Mouse (Mus musculus): ENCODE data around the gene Banp. TPM values are rescaled to one million over a fixed set of nuclear protein-coding genes. Genes with fewer than 3 reads are reported as not detected.

Banp gene
- polyA plus RNA-seq, 1 experiment from 2014 or later: 9.4 TPM

- H3K36me3 ChIP-seq (ENCODE audit: control insufficient read depth, insufficient read depth): no peaks in the 10 kb centered on the region
- peak; percentile 46; the same call in 1 of the 2 replicates for ATAC-seq
- no peaks in the 10 kb centered on the region for H3K27me3 ChIP-seq (replicated peaks; ENCODE audit: control insufficient read depth, insufficient read depth, low read length)
- peak overlapping the region; percentile 14; the same call in 1 of the 2 replicates for H3K4me2 ChIP-seq (replicated peaks; ENCODE audit: low read depth)
- H3K4me1 ChIP-seq (replicated peaks; ENCODE audit: control insufficient read depth, insufficient read depth, low read length): no peaks in the 10 kb centered on the region
- no peak for TF ChIP-seq CTCF (IDR thresholded peaks at IDR 0.05; ENCODE audit: low read depth)
- WGBS: 35% methylated on average over 12 of the region's 12 CpGs
- H3K9me3 ChIP-seq (ENCODE audit: control insufficient read depth): no peaks in the 10 kb centered on the region
- no peak overlapping the region for H3K9ac ChIP-seq (ENCODE audit: low read depth, low read length)
- H3K27ac ChIP-seq (ENCODE audit: low read depth, low read length): no peak overlapping the region
- H3K4me3 ChIP-seq (ENCODE audit: low read depth, low read length): no peak overlapping the region
Observed at GRCm38 (mm10) chr8:122062508-122063223, 113.1 kb downstream of the Banp start.

- Histone ChIP-seq H3K9ac (ENCODE audit: low read depth, low read length) (no peak overlapping the region), H3K36me3 (ENCODE audit: control insufficient read depth, insufficient read depth) (no peaks in the 10 kb centered on the region), H3K4me2 (replicated peaks; ENCODE audit: low read depth) (no peak overlapping the region), H3K4me1 (replicated peaks; ENCODE audit: control insufficient read depth, insufficient read depth, low read length) (no peaks in the 10 kb centered on the region), H3K27ac (ENCODE audit: low read depth, low read length) (no peak overlapping the region), H3K27me3 (replicated peaks; ENCODE audit: control insufficient read depth, insufficient read depth, low read length) (no peaks in the 10 kb centered on the region), H3K9me3 (ENCODE audit: control insufficient read depth) (no peaks in the 10 kb centered on the region), H3K4me3 (ENCODE audit: low read depth, low read length) (no peak overlapping the region)
- TF ChIP-seq CTCF (IDR thresholded peaks at IDR 0.05; ENCODE audit: low read depth): no peak
- no peak for ATAC-seq
- 81% methylated on average over 7 of the region's 7 CpGs for whole genome bisulfite sequencing
Observed at GRCm38 (mm10) chr8:122064353-122064752, 114.8 kb downstream of the Banp start.

- no peak for ATAC-seq
- Histone ChIP-seq H3K36me3 (ENCODE audit: control insufficient read depth, insufficient read depth) (no peaks in the 10 kb centered on the region), H3K9me3 (ENCODE audit: control insufficient read depth) (no peaks in the 10 kb centered on the region), H3K4me2 (replicated peaks; ENCODE audit: low read depth) (no peak overlapping the region), H3K4me3 (ENCODE audit: low read depth, low read length) (no peak overlapping the region), H3K27ac (ENCODE audit: low read depth, low read length) (no peak overlapping the region), H3K4me1 (replicated peaks; ENCODE audit: control insufficient read depth, insufficient read depth, low read length) (no peaks in the 10 kb centered on the region), H3K27me3 (replicated peaks; ENCODE audit: control insufficient read depth, insufficient read depth, low read length) (no peaks in the 10 kb centered on the region), H3K9ac (ENCODE audit: low read depth, low read length) (no peak overlapping the region)
- 64% methylated on average over 15 of the region's 15 CpGs for WGBS
- TF ChIP-seq CTCF (IDR thresholded peaks at IDR 0.05; ENCODE audit: low read depth): no peak
Observed at GRCm38 (mm10) chr8:122067783-122068505, 118.4 kb downstream of the Banp start.

- no peak overlapping the region for H3K9ac ChIP-seq (ENCODE audit: low read depth, low read length)
- H3K4me2 ChIP-seq (replicated peaks; ENCODE audit: low read depth): no peak overlapping the region
- H3K9me3 ChIP-seq (ENCODE audit: control insufficient read depth): no peaks in the 10 kb centered on the region
- H3K27me3 ChIP-seq (replicated peaks; ENCODE audit: control insufficient read depth, insufficient read depth, low read length): 0 out of 2 replicates have a peak, but pooled peaks cover 2% of the 10 kb centered on the region
- ATAC-seq: no peak
- 76% methylated on average over 13 of the region's 13 CpGs for WGBS
- TF ChIP-seq CTCF (IDR thresholded peaks at IDR 0.05; ENCODE audit: low read depth): no peak
- no peak overlapping the region for H3K27ac ChIP-seq (ENCODE audit: low read depth, low read length)
- H3K4me1 ChIP-seq (replicated peaks; ENCODE audit: control insufficient read depth, insufficient read depth, low read length): no peaks in the 10 kb centered on the region
- H3K4me3 ChIP-seq (ENCODE audit: low read depth, low read length): no peak overlapping the region
- no peaks in the 10 kb centered on the region for H3K36me3 ChIP-seq (ENCODE audit: control insufficient read depth, insufficient read depth)
Observed at GRCm38 (mm10) chr8:122068609-122069008, 119.1 kb downstream of the Banp start.

- H3K9me3 ChIP-seq (ENCODE audit: control insufficient read depth): no peaks in the 10 kb centered on the region
- 76% methylated on average over 11 of the region's 11 CpGs for WGBS
- no peak overlapping the region for H3K27ac ChIP-seq (ENCODE audit: low read depth, low read length)
- no peaks in the 10 kb centered on the region for H3K36me3 ChIP-seq (ENCODE audit: control insufficient read depth, insufficient read depth)
- TF ChIP-seq CTCF (IDR thresholded peaks at IDR 0.05; ENCODE audit: low read depth): no peak
- no peak overlapping the region for H3K4me3 ChIP-seq (ENCODE audit: low read depth, low read length)
- H3K27me3 ChIP-seq (replicated peaks; ENCODE audit: control insufficient read depth, insufficient read depth, low read length): 0 out of 2 replicates have a peak, but pooled peaks cover 7% of the 10 kb centered on the region
- no peak overlapping the region for H3K9ac ChIP-seq (ENCODE audit: low read depth, low read length)
- H3K4me1 ChIP-seq (replicated peaks; ENCODE audit: control insufficient read depth, insufficient read depth, low read length): no peaks in the 10 kb centered on the region
- no peak for ATAC-seq
- no peak overlapping the region for H3K4me2 ChIP-seq (replicated peaks; ENCODE audit: low read depth)
Observed at GRCm38 (mm10) chr8:122069281-122069680, 119.7 kb downstream of the Banp start.

- H3K4me2 ChIP-seq (replicated peaks; ENCODE audit: low read depth): no peak overlapping the region
- no peak overlapping the region for H3K27ac ChIP-seq (ENCODE audit: low read depth, low read length)
- H3K9me3 ChIP-seq (ENCODE audit: control insufficient read depth): no peaks in the 10 kb centered on the region
- no peaks in the 10 kb centered on the region for H3K36me3 ChIP-seq (ENCODE audit: control insufficient read depth, insufficient read depth)
- H3K9ac ChIP-seq (ENCODE audit: low read depth, low read length): no peak overlapping the region
- TF ChIP-seq CTCF (IDR thresholded peaks at IDR 0.05; ENCODE audit: low read depth): no peak
- H3K27me3 ChIP-seq (replicated peaks; ENCODE audit: control insufficient read depth, insufficient read depth, low read length): 0 out of 2 replicates have a peak, but pooled peaks cover 7% of the 10 kb centered on the region
- no peak overlapping the region for H3K4me3 ChIP-seq (ENCODE audit: low read depth, low read length)
- no peak for ATAC-seq
- 67% methylated on average over 4 of the region's 4 CpGs for WGBS
- H3K4me1 ChIP-seq (replicated peaks; ENCODE audit: control insufficient read depth, insufficient read depth, low read length): no peaks in the 10 kb centered on the region
Observed at GRCm38 (mm10) chr8:122071193-122071592, 121.6 kb downstream of the Banp start.

All from intestine, postnatal 0 days (tissue).